ENCODE assay signal across 29 mouse cellular contexts in the genomic region with DNA sequence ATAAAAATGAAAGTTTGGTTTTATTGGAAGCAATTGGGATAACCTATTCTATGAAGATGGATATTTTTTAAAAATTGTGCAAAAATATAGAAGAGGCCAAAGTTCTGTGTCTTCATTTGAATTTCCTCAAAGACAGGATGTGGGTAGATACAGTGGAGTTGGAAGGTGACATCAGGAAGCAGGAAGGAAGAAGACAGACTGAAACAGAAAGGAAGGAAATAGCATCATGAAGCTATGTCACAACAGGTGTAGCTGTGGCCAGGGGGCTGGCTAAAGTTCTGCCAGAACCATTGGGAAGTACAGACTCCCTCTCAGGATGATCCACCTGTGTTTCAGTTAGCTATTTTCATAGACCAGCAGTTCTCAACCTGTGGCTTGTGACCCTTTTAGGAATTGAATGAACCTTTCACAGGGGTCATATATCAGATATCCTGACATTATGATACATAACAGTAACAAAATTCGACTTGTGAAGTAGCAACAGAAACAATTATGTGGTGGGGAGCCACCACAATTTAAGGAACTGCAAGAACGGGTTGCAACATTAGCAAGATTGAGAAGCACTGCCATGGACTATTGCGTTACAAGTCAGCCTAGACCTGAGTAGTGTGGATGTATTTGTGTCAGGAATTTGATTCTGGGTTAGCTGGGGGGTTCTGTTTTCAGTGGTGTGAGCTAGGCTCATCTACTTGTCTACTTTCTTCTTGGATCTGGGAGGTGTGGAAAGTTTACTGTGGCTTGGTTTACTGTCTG. TPM values are rescaled to one million over a fixed set of nuclear protein-coding genes. Genes with fewer than 3 reads are reported as not detected.
DNase-seq lines count a peak whose midpoint lies in the region; ATAC-seq and TF ChIP-seq lines count a peak whose summit lies in the region.
"Had no signal": no experiment of that assay in that cellular context is flagged by ENCODE, and none has a peak within 500 bp of the region (broad histone marks: within the 10 kb centered on the region; RNA-seq: fewer than 3 reads in every experiment).

No protein-coding gene starts in this region.

- no peak overlapping the region for H3K27ac ChIP-seq in liver, postnatal 0 days (ENCODE audit: low read depth)
- no peak overlapping the region for H3K27ac ChIP-seq in liver, embryonic 11.5 days (ENCODE audit: low read depth, low read length)
- H3K27ac ChIP-seq: forebrain, embryonic 13.5 days; heart, adult 2 months; heart, embryonic 13.5 days; hindbrain, embryonic 10.5 days; hindbrain, embryonic 15.5 days; kidney, postnatal 0 days; liver, embryonic 14.5 days had no signal

- H3K9me3 ChIP-seq in liver, postnatal 0 days (ENCODE audit: low read length): no peaks in the 10 kb centered on the region
- H3K9me3 ChIP-seq in liver, embryonic 11.5 days (ENCODE audit: control insufficient read depth, low read length): no peaks in the 10 kb centered on the region
- H3K9me3 ChIP-seq: forebrain, embryonic 13.5 days; G1E; heart, embryonic 13.5 days; hindbrain, embryonic 10.5 days; hindbrain, embryonic 15.5 days had no signal

- DNase-seq in liver, postnatal 0 days: no peak
- no peak for DNase-seq in liver, embryonic 11.5 days (ENCODE audit: low spot score)
- peak; percentile 4 for DNase-seq in CD4-positive, CD25-positive, alpha-beta regulatory T cell, adult 2 months (ENCODE audit: low read depth, low spot score)
- DNase-seq in naive thymus-derived CD4-positive, alpha-beta T cell, adult 2 months (ENCODE audit: low read depth): peak; percentile 11
- no peak for DNase-seq in layer of hippocampus, postnatal 14 days (ENCODE audit: low spot score in 2 of 2)
- no peak for DNase-seq in kidney, adult 18-20 months
- DNase-seq: adrenal gland, postnatal 10 days; cerebellum, adult 8-10 months; cerebellum, postnatal 25 days; gastrocnemius, postnatal 25 days; heart, adult 2 months; heart, postnatal 10 days; kidney, adult 8-10 months; kidney, postnatal 4 days; layer of hippocampus, postnatal 36 days; left cerebral cortex, postnatal 4 days; lung, postnatal 36 days; midbrain, embryonic 14.5 days; right cerebral cortex, adult 18-20 months; right cerebral cortex, postnatal 4 days; thymus, postnatal 36 days had no signal

- 34% methylated on average over 3 of the region's 3 CpGs for WGBS in liver, postnatal 0 days (ENCODE audit: insufficient replicate concordance)
- WGBS in liver, embryonic 11.5 days: 51% methylated on average over 3 of the region's 3 CpGs

- TF ChIP-seq CTCF in liver, postnatal 0 days (IDR thresholded peaks at IDR 0.05; ENCODE audit: low read depth): no peak

- H3K4me2 ChIP-seq in liver, postnatal 0 days (ENCODE audit: low read depth, low read length): no peak overlapping the region
- no peak overlapping the region for H3K4me2 ChIP-seq in liver, embryonic 11.5 days
- H3K4me2 ChIP-seq: forebrain, embryonic 13.5 days; heart, embryonic 13.5 days; hindbrain, embryonic 15.5 days had no signal

- peak; percentile 76 for ATAC-seq in liver, postnatal 0 days
- no peak for ATAC-seq in liver, embryonic 11.5 days (replicated peaks; ENCODE audit: low FRiP score)
- ATAC-seq in hematopoietic stem cell, adult 5-6 weeks (replicated peaks in 1 of 2; ENCODE audit: insufficient read depth in 1 of 2, low FRiP score in 2 of 2, low TSS enrichment in 1 of 2, low read depth in 1 of 2, poor library complexity in 2 of 2, severe bottlenecking in 2 of 2): peak; percentile 75 to 89; a peak in 3 of 4 replicates
- ATAC-seq: forebrain, embryonic 13.5 days had no signal

- H3K4me3 ChIP-seq in liver, postnatal 0 days (ENCODE audit: low read depth, low read length): no peak overlapping the region
- H3K4me3 ChIP-seq in liver, embryonic 11.5 days (ENCODE audit: low read depth, low read length): no peak overlapping the region
- H3K4me3 ChIP-seq: forebrain, embryonic 13.5 days; heart, adult 2 months; heart, embryonic 13.5 days; hindbrain, embryonic 10.5 days; hindbrain, embryonic 15.5 days had no signal

- H3K36me3 ChIP-seq in liver, postnatal 0 days (replicated peaks; ENCODE audit: insufficient read depth, low read length): no peaks in the 10 kb centered on the region
- no peaks in the 10 kb centered on the region for H3K36me3 ChIP-seq in liver, embryonic 11.5 days (ENCODE audit: control insufficient read depth, insufficient read depth, low read length)
- H3K36me3 ChIP-seq: G1E; heart, embryonic 13.5 days; hindbrain, embryonic 10.5 days; hindbrain, embryonic 15.5 days had no signal

- no peak overlapping the region for H3K9ac ChIP-seq in liver, postnatal 0 days (replicated peaks)
- H3K9ac ChIP-seq in liver, embryonic 11.5 days (ENCODE audit: low read depth, low read length): no peak overlapping the region
- H3K9ac ChIP-seq: forebrain, embryonic 13.5 days; heart, embryonic 13.5 days; hindbrain, embryonic 15.5 days; liver, embryonic 14.5 days had no signal

- H3K4me1 ChIP-seq in liver, postnatal 0 days (ENCODE audit: insufficient read depth): no peaks in the 10 kb centered on the region
- H3K4me1 ChIP-seq in liver, embryonic 11.5 days (replicated peaks; ENCODE audit: control insufficient read depth, insufficient read depth, low read length): no peaks in the 10 kb centered on the region
- H3K4me1 ChIP-seq: forebrain, embryonic 13.5 days; heart, embryonic 13.5 days; hindbrain, embryonic 10.5 days; hindbrain, embryonic 15.5 days had no signal

- H3K27me3 ChIP-seq in liver, postnatal 0 days (ENCODE audit: insufficient read depth, low read length): no peaks in the 10 kb centered on the region
- no peaks in the 10 kb centered on the region for H3K27me3 ChIP-seq in liver, embryonic 11.5 days (replicated peaks; ENCODE audit: control insufficient read depth, insufficient read depth, low read length)
- H3K27me3 ChIP-seq: forebrain, embryonic 13.5 days; heart, embryonic 13.5 days had no signal

- no peak for TF ChIP-seq EP300 in liver, postnatal 0 days (IDR thresholded peaks at IDR 0.05; ENCODE audit: low read depth)

RNA-seq across cellular contexts. Expression of gene Arhgap6, which starts 15.8 kb away (rescaled TPM):
- polyA plus RNA-seq in liver, postnatal 0 days (2015; fragmentation: Nextera tagmentation; extraction: Ambion mirVana): 2.1 and 2.9 TPM in 2 replicates
- 8.8 and 9.7 TPM in 2 replicates for polyA plus RNA-seq in liver, embryonic 11.5 days (2014; fragmentation: Nextera tagmentation; extraction: Ambion mirVana)
- 22.3 and 25.1 TPM in 2 replicates for total RNA-seq in hematopoietic stem cell, adult 5-6 weeks (2017)
- total RNA-seq in layer of hippocampus, postnatal 14 days (2021): 1 to 10 TPM; 1.8 to 1.9 TPM

Comparison
In these comparisons a context has a peak if more than half of its experiments do, and no peak if none do; other contexts are left out.
1. DNase-seq: peak in CD4-positive, CD25-positive, alpha-beta regulatory T cell, adult 2 months (single experiment) and naive thymus-derived CD4-positive, alpha-beta T cell, adult 2 months (single experiment); none in liver, postnatal 0 days (single experiment), liver, embryonic 11.5 days (single experiment), layer of hippocampus, postnatal 14 days (0 of 2) and kidney, adult 18-20 months (single experiment).